Mouse (Mus musculus): ENCODE results near the gene Atp6v1e1.

GRCm38 (mm10) chr6:120830866-120831608 is 8.4 kb upstream of the Atp6v1e1 start:
- TF ChIP-seq POLR2A (IDR thresholded peaks at IDR 0.05; ENCODE audit: insufficient read depth, low read length) = no peak
- no peak for TF ChIP-seq EP300 (IDR thresholded peaks at IDR 0.05; ENCODE audit: insufficient read depth, low read depth, low read length)
